Mouse (Mus musculus): ENCODE measurements around the gene Nop53. TPM values are rescaled to one million over a fixed set of nuclear protein-coding genes. Genes with fewer than 3 reads are reported as not detected.

Nop53 gene
- total RNA-seq (2014; rRNA removed; ENCODE audit: low replicate concordance) (81.6 and 102 TPM in 2 replicates), polyA plus RNA-seq (2015; fragmentation: Nextera tagmentation; extraction: Ambion mirVana) (120 and 128 TPM in 2 replicates)

DNA sequence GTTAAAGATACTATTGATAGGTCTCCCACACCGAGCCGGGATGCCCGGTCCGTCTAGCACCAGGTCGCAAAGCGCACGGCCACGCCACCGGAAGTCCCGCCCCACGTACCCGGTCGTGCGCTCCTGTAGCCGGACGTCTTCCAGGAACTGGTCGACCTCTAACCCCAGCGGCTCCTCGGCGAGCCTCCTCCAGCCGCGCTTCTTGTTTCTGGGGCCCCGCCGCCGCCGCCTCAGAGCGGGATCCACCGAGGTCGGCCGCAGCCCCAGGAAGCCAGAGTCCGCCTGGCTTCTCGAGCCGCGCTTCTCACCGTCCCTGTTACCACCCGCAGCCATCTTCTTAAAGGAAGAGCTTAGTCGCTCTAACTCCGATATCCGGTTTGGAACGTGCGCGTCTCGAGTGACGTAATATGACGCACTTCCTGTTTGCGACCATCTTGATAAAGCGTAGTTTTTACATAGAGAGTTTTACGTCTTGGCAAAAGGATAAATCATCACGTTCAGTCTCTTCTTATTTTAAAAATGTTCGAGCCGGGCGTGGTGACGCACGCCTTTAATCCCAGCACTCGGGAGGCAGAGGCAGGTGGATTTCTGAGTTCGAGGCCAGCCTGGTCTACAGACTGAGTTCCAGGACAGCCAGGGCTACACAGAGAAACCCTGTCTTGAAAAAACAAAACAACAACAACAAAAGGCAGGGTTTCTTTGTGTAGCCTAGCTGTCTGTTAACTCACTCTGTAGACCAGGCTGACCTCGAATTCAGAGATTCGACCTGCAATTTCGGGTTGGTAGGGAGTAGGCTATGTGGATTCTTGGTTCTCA is at the start of gene Nop53:
Nop53 (minus strand) TSS at position 354 of the 816 bp plus-strand sequence.
- ATAC-seq (ENCODE audit: insufficient read depth, low read depth) (peak; percentile 81), DNase-seq (ENCODE audit: low spot score) (peak; percentile 97)
- TF ChIP-seq CTCF (IDR thresholded peaks at IDR 0.05; ENCODE audit: low read depth) (no peak), EP300 (IDR thresholded peaks at IDR 0.05; ENCODE audit: low read depth) (peak; percentile 84)
- Histone ChIP-seq H3K4me3 (ENCODE audit: low read depth, low read length) (peak within 1 kb of the TSS; percentile 96), H3K36me3 (replicated peaks; ENCODE audit: control insufficient read depth, insufficient read depth, low read length) (peaks cover 54% of the 10 kb centered on the region), H3K27ac (ENCODE audit: low read depth) (peak within 1 kb of the TSS; percentile 98), H3K4me1 (ENCODE audit: control insufficient read depth, insufficient read depth) (peaks cover 12% of the 10 kb centered on the region), H3K27me3 (ENCODE audit: control insufficient read depth, insufficient read depth, low read length) (no peaks in the 10 kb centered on the region), H3K9me3 (replicated peaks; ENCODE audit: control insufficient read depth, low read length) (no peaks in the 10 kb centered on the region), H3K4me2 (ENCODE audit: low read depth, low read length) (peak within 1 kb of the TSS; percentile 87), H3K9ac (replicated peaks; ENCODE audit: low read depth, low read length) (peak within 1 kb of the TSS; percentile 79)
- WGBS = 2% methylated on average over 57 of the region's 59 CpGs

DNA sequence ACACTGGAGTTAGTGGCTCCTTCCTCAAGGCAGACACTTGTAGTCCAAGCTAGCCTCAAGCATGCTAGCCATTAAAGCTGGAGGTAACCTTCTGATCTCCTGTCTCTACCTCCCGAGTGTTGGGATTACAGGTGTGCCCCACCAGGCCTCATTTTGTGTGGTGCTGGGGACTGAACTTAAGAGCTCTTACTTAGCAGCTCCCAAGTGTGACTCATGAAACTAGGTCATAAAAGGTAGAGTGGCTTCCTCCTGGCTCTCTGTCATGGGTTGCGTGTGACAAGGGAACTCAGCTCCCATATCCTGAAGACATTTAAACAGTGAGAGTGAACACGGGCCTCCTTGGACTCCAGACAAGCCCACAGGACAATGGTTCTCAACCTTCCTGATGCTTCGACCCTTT is 47.9 kb upstream of the Nop53 start:
- Histone ChIP-seq H3K4me2 (ENCODE audit: low read depth, low read length) (no peak overlapping the region), H3K27me3 (ENCODE audit: control insufficient read depth, insufficient read depth, low read length) (no peaks in the 10 kb centered on the region), H3K27ac (ENCODE audit: low read depth) (no peak overlapping the region), H3K9me3 (replicated peaks; ENCODE audit: control insufficient read depth, low read length) (no peaks in the 10 kb centered on the region), H3K4me1 (ENCODE audit: control insufficient read depth, insufficient read depth) (no peaks in the 10 kb centered on the region), H3K4me3 (ENCODE audit: low read depth, low read length) (no peak overlapping the region), H3K36me3 (replicated peaks; ENCODE audit: control insufficient read depth, insufficient read depth, low read length) (peaks cover 68% of the 10 kb centered on the region), H3K9ac (replicated peaks; ENCODE audit: low read depth, low read length) (no peak overlapping the region)
- WGBS = 96% methylated on average over 4 of the region's 4 CpGs
- ATAC-seq (ENCODE audit: insufficient read depth, low read depth) = no peak
- TF ChIP-seq CTCF (IDR thresholded peaks at IDR 0.05; ENCODE audit: low read depth) = no peak
- no peak for TF ChIP-seq EP300 (IDR thresholded peaks at IDR 0.05; ENCODE audit: low read depth)
- no peak for DNase-seq (ENCODE audit: low spot score)

DNA sequence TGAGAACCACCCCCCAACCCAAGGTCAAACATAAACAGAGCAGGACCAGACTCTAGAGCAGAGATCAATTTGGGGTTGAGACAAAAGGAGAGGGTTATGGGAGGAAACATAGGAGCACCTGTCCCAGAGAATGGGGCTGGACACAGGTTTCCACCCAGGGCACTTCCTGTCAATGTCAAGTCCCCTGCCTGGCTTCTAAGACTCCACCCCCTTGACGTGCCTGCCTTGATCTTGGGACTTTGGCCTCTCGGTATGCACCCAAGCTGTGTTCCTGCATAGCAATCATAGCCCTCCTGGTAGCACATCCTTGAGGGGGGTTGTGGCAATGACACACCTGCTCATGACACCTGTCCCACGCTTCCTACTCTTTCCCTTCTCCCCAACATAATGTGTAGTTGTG is 47.3 kb upstream of the Nop53 start:
- Histone ChIP-seq H3K4me3 (ENCODE audit: low read depth, low read length) (no peak overlapping the region), H3K9me3 (replicated peaks; ENCODE audit: control insufficient read depth, low read length) (no peaks in the 10 kb centered on the region), H3K27me3 (ENCODE audit: control insufficient read depth, insufficient read depth, low read length) (no peaks in the 10 kb centered on the region), H3K27ac (ENCODE audit: low read depth) (no peak overlapping the region), H3K9ac (replicated peaks; ENCODE audit: low read depth, low read length) (no peak overlapping the region), H3K36me3 (replicated peaks; ENCODE audit: control insufficient read depth, insufficient read depth, low read length) (peaks cover 74% of the 10 kb centered on the region), H3K4me2 (ENCODE audit: low read depth, low read length) (no peak overlapping the region), H3K4me1 (ENCODE audit: control insufficient read depth, insufficient read depth) (no peaks in the 10 kb centered on the region)
- no peak for DNase-seq (ENCODE audit: low spot score)
- 74% methylated on average over 3 of the region's 3 CpGs for WGBS
- no peak for TF ChIP-seq CTCF (IDR thresholded peaks at IDR 0.05; ENCODE audit: low read depth)
- TF ChIP-seq EP300 (IDR thresholded peaks at IDR 0.05; ENCODE audit: low read depth) = no peak
- ATAC-seq (ENCODE audit: insufficient read depth, low read depth) = no peak

DNA sequence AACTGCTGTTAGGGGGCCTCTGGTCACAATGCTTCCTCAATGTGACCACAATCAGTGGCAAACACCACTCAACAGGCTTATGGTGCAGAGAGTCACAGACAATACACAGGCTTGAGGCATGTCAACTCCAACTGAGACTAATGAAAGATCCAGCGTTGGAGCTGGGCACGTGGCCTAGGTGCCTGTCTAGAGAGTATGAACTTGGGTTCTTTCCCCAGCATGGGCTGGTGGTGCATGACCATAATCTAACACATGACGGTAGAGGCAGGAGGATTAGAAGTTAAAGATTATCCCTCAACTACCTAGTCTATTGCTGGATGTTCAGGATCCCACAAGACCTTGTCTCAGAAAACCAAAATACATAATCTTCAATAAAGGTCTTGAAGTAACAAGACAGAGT is 45.9 kb upstream of the Nop53 start:
- H3K4me2 ChIP-seq (ENCODE audit: low read depth, low read length) = no peak overlapping the region
- TF ChIP-seq EP300 (IDR thresholded peaks at IDR 0.05; ENCODE audit: low read depth) (no peak), CTCF (IDR thresholded peaks at IDR 0.05; ENCODE audit: low read depth) (no peak)
- H3K27ac ChIP-seq (ENCODE audit: low read depth) = no peak overlapping the region
- no peaks in the 10 kb centered on the region for H3K4me1 ChIP-seq (ENCODE audit: control insufficient read depth, insufficient read depth)
- H3K36me3 ChIP-seq (replicated peaks; ENCODE audit: control insufficient read depth, insufficient read depth, low read length) = peaks cover 74% of the 10 kb centered on the region
- no peak overlapping the region for H3K4me3 ChIP-seq (ENCODE audit: low read depth, low read length)
- WGBS = 92% methylated on average over 3 of the region's 3 CpGs
- no peaks in the 10 kb centered on the region for H3K27me3 ChIP-seq (ENCODE audit: control insufficient read depth, insufficient read depth, low read length)
- no peak overlapping the region for H3K9ac ChIP-seq (replicated peaks; ENCODE audit: low read depth, low read length)
- DNase-seq (ENCODE audit: low spot score) (no peak), ATAC-seq (ENCODE audit: insufficient read depth, low read depth) (no peak)
- H3K9me3 ChIP-seq (replicated peaks; ENCODE audit: control insufficient read depth, low read length) = no peaks in the 10 kb centered on the region

DNA sequence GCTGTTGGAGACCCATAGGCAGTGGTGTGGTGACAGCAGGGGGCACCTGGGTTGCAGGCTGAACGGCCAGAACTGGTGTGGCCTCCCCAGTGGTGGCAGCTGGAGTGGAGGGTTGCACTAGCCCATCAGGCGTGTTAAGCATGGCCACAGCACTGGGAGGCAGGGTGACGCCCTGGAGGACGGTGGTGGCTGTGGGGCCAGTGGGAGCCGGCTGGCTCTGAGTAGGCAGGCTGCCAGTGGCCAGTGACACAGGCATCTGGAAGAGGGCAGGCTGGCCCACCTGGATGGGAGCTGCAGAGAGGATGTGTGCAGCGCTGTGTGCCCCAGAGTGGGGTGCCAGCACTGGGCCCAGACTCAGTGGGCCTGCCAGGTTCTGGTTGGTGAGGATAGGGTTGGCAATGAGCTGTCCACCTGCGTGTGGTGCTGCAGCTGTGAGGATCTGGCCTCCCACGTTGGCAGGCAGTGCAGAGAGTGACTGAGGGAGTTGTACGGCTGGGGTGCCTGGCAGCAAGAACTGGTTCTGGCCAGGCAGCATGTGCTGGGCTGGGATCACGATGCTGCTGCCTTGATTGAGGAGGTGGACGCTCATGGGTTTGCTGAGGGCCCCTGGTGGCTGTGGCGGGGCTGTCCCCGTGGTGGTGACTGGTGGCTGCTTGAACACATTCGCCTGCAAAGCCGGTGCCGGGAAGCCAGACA is 41.9 kb upstream of the Nop53 start:
- Histone ChIP-seq H3K27ac (ENCODE audit: low read depth) (no peak overlapping the region), H3K9me3 (replicated peaks; ENCODE audit: control insufficient read depth, low read length) (no peaks in the 10 kb centered on the region), H3K4me1 (ENCODE audit: control insufficient read depth, insufficient read depth) (no peaks in the 10 kb centered on the region), H3K27me3 (ENCODE audit: control insufficient read depth, insufficient read depth, low read length) (no peaks in the 10 kb centered on the region), H3K36me3 (replicated peaks; ENCODE audit: control insufficient read depth, insufficient read depth, low read length) (peaks cover 57% of the 10 kb centered on the region), H3K4me3 (ENCODE audit: low read depth, low read length) (no peak overlapping the region), H3K4me2 (ENCODE audit: low read depth, low read length) (no peak overlapping the region), H3K9ac (replicated peaks; ENCODE audit: low read depth, low read length) (no peak overlapping the region)
- no peak for TF ChIP-seq EP300 (IDR thresholded peaks at IDR 0.05; ENCODE audit: low read depth)
- TF ChIP-seq CTCF (IDR thresholded peaks at IDR 0.05; ENCODE audit: low read depth) = no peak
- DNase-seq (ENCODE audit: low spot score) (no peak), ATAC-seq (ENCODE audit: insufficient read depth, low read depth) (no peak)
- 85% methylated on average over 16 of the region's 16 CpGs for WGBS
